Mouse (Mus musculus): ENCODE measurements around the gene Gaa. TPM values are rescaled to one million over a fixed set of nuclear protein-coding genes. Genes with fewer than 3 reads are reported as not detected.
"Not testable (repeated sequence)": the region's sequence is repeated elsewhere in the genome, so short reads cannot be mapped to it uniquely, and the experiment has no call there.

Gene Gaa
- total and polyA plus RNA-seq, 2 experiments from 2014 or later: 56.3 to 91.1 TPM

DNA sequence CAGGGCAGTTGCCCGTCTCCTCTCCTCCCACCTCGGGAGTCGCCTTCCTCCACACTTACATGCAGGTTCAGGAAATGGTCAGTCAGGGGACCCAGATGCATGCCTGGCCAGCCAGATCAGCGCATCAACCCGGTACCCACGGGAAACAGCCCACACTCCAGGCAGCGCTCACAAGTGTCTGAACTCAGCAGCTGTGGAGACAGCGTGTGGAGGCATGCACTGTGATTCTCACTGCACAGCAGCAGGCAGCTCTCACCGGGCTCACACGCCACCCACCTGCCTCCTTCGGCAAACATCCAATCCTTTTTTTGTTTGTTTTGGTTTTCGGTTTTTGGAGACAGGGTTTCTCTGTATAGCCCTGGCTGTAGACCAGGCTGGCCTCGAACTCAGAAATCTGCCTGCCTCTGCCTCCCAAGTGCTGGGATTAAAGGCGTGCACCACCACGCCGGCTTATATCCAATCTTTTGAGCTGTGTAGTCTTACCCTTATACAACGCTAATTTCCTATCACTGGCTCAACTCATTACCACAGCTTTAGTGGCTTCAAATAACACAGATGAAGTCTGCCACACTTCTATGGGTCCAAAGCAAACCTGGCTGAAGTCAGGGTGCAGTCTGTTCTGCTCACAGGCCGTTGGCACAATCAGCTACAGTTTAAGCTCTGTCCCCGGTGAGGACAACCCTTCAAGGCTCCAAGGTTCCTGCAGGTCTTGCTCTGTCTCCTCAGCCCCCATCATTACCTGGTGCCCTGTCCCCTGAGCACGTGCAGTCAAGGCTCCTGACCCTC is 19.7 kb downstream of the Gaa start:
- DNase-seq (ENCODE audit: low spot score) (no peak), ATAC-seq (ENCODE audit: insufficient read depth, low read depth) (no peak)
- Histone ChIP-seq H3K27me3 (ENCODE audit: control insufficient read depth, insufficient read depth, low read length) (no peaks in the 10 kb centered on the region), H3K4me1 (ENCODE audit: control insufficient read depth, insufficient read depth) (no peaks in the 10 kb centered on the region), H3K9ac (replicated peaks; ENCODE audit: low read depth, low read length) (no peak overlapping the region), H3K4me2 (ENCODE audit: low read depth, low read length) (no peak overlapping the region), H3K9me3 (replicated peaks; ENCODE audit: control insufficient read depth, low read length) (no peaks in the 10 kb centered on the region), H3K27ac (ENCODE audit: low read depth) (no peak overlapping the region), H3K36me3 (replicated peaks; ENCODE audit: control insufficient read depth, insufficient read depth, low read length) (peaks cover 79% of the 10 kb centered on the region), H3K4me3 (ENCODE audit: low read depth, low read length) (no peak overlapping the region)
- WGBS: 82% methylated on average over 20 of the region's 20 CpGs
- TF ChIP-seq CTCF (IDR thresholded peaks at IDR 0.05; ENCODE audit: low read depth) (no peak), EP300 (IDR thresholded peaks at IDR 0.05; ENCODE audit: low read depth) (no peak)

GRCm38 (mm10) chr11:119292861-119293260 is 25.2 kb downstream of the Gaa start:
- WGBS: 92% methylated on average over 8 of the region's 8 CpGs
- not testable (repeated sequence) for H3K9ac ChIP-seq (replicated peaks; ENCODE audit: low read depth, low read length); H3K27ac ChIP-seq (ENCODE audit: low read depth); ATAC-seq (ENCODE audit: insufficient read depth, low read depth); H3K4me1 ChIP-seq (ENCODE audit: control insufficient read depth, insufficient read depth); H3K4me2 ChIP-seq (ENCODE audit: low read depth, low read length); H3K27me3 ChIP-seq (ENCODE audit: control insufficient read depth, insufficient read depth, low read length); H3K4me3 ChIP-seq (ENCODE audit: low read depth, low read length); H3K9me3 ChIP-seq (replicated peaks; ENCODE audit: control insufficient read depth, low read length); DNase-seq (ENCODE audit: low spot score)
- H3K36me3 ChIP-seq (replicated peaks; ENCODE audit: control insufficient read depth, insufficient read depth, low read length): peaks cover 91% of the 10 kb centered on the region

GRCm38 (mm10) chr11:119297996-119298395 is 30.3 kb downstream of the Gaa start:
- no peaks in the 10 kb centered on the region for H3K27me3 ChIP-seq (ENCODE audit: control insufficient read depth, insufficient read depth, low read length)
- peaks cover 43% of the 10 kb centered on the region for H3K36me3 ChIP-seq (replicated peaks; ENCODE audit: control insufficient read depth, insufficient read depth, low read length)
- no peak for ATAC-seq (ENCODE audit: insufficient read depth, low read depth)
- 70% methylated on average over 6 of the region's 6 CpGs for WGBS
- H3K4me2 ChIP-seq (ENCODE audit: low read depth, low read length): peak overlapping the region; percentile 63
- no peak for DNase-seq (ENCODE audit: low spot score)
- H3K9ac ChIP-seq (replicated peaks; ENCODE audit: low read depth, low read length): peak overlapping the region; percentile 66; the same call in 1 of the 2 replicates
- no peaks in the 10 kb centered on the region for H3K9me3 ChIP-seq (replicated peaks; ENCODE audit: control insufficient read depth, low read length)
- no peak overlapping the region; the same call in 1 of the 2 replicates for H3K4me3 ChIP-seq (ENCODE audit: low read depth, low read length)
- peaks cover 19% of the 10 kb centered on the region for H3K4me1 ChIP-seq (ENCODE audit: control insufficient read depth, insufficient read depth)
- H3K27ac ChIP-seq (ENCODE audit: low read depth): peak overlapping the region; percentile 47; the same call in 1 of the 2 replicates
- TF ChIP-seq EP300 (IDR thresholded peaks at IDR 0.05; ENCODE audit: low read depth) (no peak), CTCF (IDR thresholded peaks at IDR 0.05; ENCODE audit: low read depth) (no peak)

- Histone ChIP-seq H3K4me3 (ENCODE audit: low read depth, low read length) (peak overlapping the region; percentile 61), H3K4me2 (ENCODE audit: low read depth, low read length) (peak overlapping the region; percentile 63), H3K9ac (replicated peaks; ENCODE audit: low read depth, low read length) (peak overlapping the region; percentile 66), H3K36me3 (replicated peaks; ENCODE audit: control insufficient read depth, insufficient read depth, low read length) (peaks cover 33% of the 10 kb centered on the region), H3K27ac (ENCODE audit: low read depth) (peak overlapping the region; percentile 87; the same call in 1 of the 2 replicates), H3K27me3 (ENCODE audit: control insufficient read depth, insufficient read depth, low read length) (no peaks in the 10 kb centered on the region), H3K9me3 (replicated peaks; ENCODE audit: control insufficient read depth, low read length) (no peaks in the 10 kb centered on the region), H3K4me1 (ENCODE audit: control insufficient read depth, insufficient read depth) (peaks cover 19% of the 10 kb centered on the region)
- DNase-seq (ENCODE audit: low spot score): no peak
- 7% methylated on average over 7 of the region's 7 CpGs for WGBS
- no peak for ATAC-seq (ENCODE audit: insufficient read depth, low read depth)
- no peak for TF ChIP-seq EP300 (IDR thresholded peaks at IDR 0.05; ENCODE audit: low read depth)
- TF ChIP-seq CTCF (IDR thresholded peaks at IDR 0.05; ENCODE audit: low read depth): no peak
Observed at GRCm38 (mm10) chr11:119298917-119299316, 31.2 kb downstream of the Gaa start.

DNA sequence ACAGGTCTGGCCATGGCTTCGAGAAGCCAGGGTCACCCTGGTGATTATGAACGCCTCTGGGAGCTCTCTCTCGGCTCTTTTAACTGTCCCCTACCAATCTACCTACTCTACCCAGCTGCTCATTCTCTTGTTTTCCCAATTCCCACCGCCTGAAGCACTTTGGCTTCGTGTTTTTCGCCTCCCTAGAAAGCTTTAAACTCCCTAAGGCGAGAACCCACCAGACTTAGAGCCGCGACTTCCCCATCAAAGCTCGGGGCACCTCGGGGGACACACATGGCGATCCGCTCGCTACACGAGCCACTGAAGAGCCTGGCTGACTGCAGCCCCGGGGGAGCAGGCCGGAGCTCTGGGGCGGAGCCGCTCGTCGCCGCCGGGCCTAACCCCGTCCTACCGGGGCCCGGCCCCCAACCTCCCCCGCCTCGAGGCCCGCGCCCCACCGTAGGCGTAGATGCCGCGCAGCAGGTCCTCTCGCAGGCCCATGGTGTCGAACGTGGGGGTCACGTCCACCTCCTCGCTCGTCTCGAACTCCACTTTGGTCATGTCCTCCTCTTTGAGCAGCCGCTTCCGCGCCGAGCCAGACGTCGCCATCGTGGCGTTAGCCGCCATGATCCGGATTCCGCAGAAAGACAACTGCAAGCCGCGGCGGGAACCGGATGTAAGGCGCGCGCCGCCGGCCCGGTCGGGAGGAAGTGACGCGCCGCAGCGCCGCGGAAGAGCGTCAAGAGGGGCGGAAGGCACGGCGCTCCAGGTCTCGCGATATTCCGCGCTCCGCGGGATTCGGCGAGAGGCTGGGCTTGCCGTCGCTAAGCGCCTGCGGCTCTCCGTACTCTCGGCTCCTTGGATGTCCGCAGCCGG is 31.9 kb downstream of the Gaa start, which contains the start of gene Eif4a3:
Gene Eif4a3 (minus strand): TSS at position 699 of the 855 bp plus-strand sequence.
- H3K9ac ChIP-seq (replicated peaks; ENCODE audit: low read depth, low read length): peak within 1 kb of the TSS; percentile 66
- H3K4me1 ChIP-seq (ENCODE audit: control insufficient read depth, insufficient read depth): peaks cover 19% of the 10 kb centered on the region
- peak within 1 kb of the TSS; percentile 87 for H3K27ac ChIP-seq (ENCODE audit: low read depth)
- TF ChIP-seq CTCF (IDR thresholded peaks at IDR 0.05; ENCODE audit: low read depth) (no peak), EP300 (IDR thresholded peaks at IDR 0.05; ENCODE audit: low read depth) (peak; percentile 100)
- peak within 1 kb of the TSS; percentile 61 for H3K4me3 ChIP-seq (ENCODE audit: low read depth, low read length)
- peaks cover 26% of the 10 kb centered on the region for H3K36me3 ChIP-seq (replicated peaks; ENCODE audit: control insufficient read depth, insufficient read depth, low read length)
- WGBS: under 1% methylated on average over 89 of the region's 89 CpGs
- no peaks in the 10 kb centered on the region for H3K9me3 ChIP-seq (replicated peaks; ENCODE audit: control insufficient read depth, low read length)
- no peaks in the 10 kb centered on the region for H3K27me3 ChIP-seq (ENCODE audit: control insufficient read depth, insufficient read depth, low read length)
- DNase-seq (ENCODE audit: low spot score) (peak; percentile 92), ATAC-seq (ENCODE audit: insufficient read depth, low read depth) (peak; percentile 95)
- peak within 1 kb of the TSS; percentile 79 for H3K4me2 ChIP-seq (ENCODE audit: low read depth, low read length)
